Mouse (Mus musculus): Measurements from ENCODE around the gene Clec4f.
"Not testable (repeated sequence)": the region's sequence is repeated elsewhere in the genome, so short reads cannot be mapped to it uniquely, and the experiment has no call there.

The Clec4f gene

GRCm38 (mm10) chr6:83634106-83634505 is 21.9 kb downstream of the Clec4f start:
- DNase-seq (ENCODE audit: low spot score in 2 of 2) = not testable (repeated sequence)

DNA sequence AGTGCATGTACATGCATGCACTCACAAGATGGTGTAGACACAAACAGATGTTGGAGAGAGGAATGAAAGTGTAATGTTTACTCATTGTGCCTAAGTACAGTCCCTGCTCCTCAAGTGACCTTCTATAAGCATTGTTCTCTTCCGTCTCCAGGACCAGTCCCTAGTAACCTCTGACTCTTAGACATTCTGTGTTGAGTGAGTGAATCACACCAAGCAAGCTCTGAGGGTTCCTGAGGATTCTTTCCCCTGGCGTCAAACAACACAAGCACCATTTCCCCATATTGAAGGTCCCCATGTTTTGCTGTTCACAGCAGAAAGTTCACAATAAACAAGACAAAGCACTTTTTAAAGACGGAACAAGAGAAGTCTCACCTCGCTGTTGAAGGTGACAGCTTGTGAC is 24.2 kb downstream of the Clec4f start:
- no peak for DNase-seq (ENCODE audit: low spot score in 2 of 2)

DNA sequence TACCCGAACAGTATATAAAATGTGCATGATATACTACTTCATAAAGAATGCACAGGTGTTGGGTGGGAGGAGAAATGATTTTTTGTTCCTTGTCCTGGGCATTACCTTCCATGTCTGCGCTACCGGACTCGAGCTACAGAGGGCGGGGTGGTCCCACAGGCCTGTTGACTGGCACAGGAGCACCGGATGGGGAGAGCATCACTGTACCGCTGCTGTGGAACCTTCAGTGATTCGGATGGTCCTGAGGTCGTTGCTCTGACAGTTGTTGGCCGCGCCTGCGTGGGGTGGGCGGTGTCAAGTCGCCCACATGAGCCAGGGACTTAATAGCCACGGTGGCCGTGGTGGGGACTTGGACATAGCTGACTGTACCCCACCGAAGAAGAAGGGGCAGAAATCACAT is 29.2 kb downstream of the Clec4f start:
- DNase-seq (ENCODE audit: low spot score in 2 of 2) = no peak

DNA sequence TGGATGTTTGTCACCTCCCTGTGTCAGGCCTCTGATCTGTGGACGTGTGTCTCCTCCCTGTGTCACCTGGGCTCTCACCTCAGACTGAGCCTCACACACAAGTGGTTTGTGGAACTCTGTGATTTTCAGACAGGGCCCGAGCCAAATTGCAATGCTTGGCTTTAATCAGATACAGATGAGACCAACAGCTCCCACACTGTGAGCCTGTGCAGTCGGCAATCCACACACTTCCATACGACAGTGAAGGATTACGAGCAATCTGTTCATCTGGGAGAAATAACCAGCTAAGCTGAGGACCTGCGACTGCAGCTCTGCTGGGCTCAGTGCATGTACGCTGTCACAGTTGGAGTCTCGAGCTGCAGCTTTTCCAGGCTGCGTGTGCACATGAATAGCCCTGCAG is 36.0 kb downstream of the Clec4f start:
- DNase-seq (ENCODE audit: low spot score in 2 of 2) = no peak

GRCm38 (mm10) chr6:83617581-83618335 is 38.2 kb downstream of the Clec4f start:
- no peak for DNase-seq (ENCODE audit: low spot score in 2 of 2)

DNA sequence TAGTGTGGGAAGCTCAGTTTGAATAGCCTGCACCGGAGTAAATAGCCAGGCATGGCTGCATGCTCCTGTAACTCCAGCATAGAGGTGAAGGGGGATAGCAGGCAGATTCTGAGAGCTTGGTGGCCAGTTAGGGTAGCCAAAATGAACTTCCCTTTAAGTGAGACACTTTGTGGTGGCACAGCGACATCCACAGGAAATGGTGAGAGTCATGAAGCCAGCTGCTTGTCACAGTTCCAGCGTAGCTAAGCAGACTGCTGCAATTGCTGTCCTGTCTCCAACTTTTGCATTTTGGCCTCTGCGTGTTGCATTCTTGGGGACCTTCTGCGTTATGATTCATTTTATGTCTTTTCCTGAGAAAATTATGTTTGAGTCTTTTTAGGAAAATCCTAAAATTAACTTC is 39.5 kb downstream of the Clec4f start:
- no peak for DNase-seq (ENCODE audit: low spot score in 2 of 2)

- no peak for DNase-seq (ENCODE audit: low spot score in 2 of 2)
These were observed 41.5 kb downstream of the Clec4f start for GRCm38 (mm10) chr6:83614469-83614868.

- DNase-seq (ENCODE audit: low spot score in 2 of 2) = no peak
These were observed 43.0 kb downstream of the Clec4f start for GRCm38 (mm10) chr6:83612976-83613375.

- no peak for DNase-seq (ENCODE audit: low spot score in 2 of 2)
These were observed 56.3 kb downstream of the Clec4f start for GRCm38 (mm10) chr6:83599636-83600174.

DNA sequence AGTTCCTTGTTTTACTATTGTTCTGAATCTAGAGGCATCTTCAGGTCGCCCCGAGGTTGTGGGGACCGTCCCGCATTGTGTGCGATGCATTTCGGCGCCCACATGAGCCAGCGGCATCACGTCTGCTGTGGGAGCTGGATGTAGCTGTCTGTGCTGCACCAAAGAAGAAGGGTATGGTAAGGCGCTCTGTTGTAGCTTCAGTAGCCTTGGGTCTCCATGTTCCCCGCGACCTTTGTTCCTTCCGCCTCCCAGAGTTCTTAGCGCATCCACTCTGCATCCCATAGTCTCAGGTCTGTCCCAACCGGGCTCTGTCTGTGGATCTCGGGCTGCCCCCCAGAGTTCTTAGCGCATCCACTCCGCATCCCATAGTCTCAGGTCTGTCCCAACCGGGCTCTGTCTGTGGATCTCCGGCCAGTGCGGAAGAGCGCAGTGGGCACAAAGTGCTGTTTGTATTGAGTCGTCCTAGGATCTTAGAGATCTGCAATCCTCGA is 56.9 kb downstream of the Clec4f start:
- DNase-seq (ENCODE audit: low spot score in 2 of 2) = no peak

DNA sequence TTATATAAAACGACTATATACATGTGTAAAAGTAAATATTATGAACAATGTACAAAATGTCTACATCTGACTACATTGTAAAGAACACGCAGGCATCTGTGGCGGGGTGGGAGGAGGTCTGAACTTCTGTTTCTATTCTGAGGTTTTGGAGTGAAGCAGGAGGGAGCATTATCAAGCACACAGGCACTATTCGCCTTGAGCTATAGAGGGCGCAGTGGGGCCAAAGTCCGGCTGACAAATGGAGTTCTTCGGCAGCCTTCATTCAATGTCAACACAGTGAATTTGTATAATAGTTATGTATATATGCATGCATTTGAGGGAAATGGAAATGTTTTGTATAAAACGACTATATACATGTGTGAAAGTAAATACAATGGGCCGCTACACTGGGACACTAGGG is 57.3 kb downstream of the Clec4f start:
- peak in 1 of 2 experiments; percentile 39 for DNase-seq (ENCODE audit: low spot score in 2 of 2)

DNA sequence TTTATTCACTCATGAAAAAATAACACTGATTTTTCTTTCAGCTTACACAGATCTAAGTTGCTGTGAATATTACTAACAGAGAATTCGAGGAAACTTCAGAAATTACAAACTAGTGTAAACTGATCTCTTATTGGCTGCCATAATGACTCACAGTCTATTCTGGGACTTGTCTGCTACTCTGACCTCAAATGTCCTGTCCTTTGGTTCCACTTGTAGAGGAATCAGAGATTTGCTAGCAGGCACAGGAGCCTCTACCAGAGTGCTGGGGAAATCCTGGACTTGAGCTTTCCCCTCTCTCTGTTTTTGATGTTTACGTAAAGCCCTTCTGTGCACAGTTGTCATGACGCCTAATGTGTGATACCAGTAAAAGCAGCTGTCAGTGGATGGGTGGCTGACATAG is 58.0 kb downstream of the Clec4f start:
- DNase-seq (ENCODE audit: low spot score in 2 of 2) = no peak

DNA sequence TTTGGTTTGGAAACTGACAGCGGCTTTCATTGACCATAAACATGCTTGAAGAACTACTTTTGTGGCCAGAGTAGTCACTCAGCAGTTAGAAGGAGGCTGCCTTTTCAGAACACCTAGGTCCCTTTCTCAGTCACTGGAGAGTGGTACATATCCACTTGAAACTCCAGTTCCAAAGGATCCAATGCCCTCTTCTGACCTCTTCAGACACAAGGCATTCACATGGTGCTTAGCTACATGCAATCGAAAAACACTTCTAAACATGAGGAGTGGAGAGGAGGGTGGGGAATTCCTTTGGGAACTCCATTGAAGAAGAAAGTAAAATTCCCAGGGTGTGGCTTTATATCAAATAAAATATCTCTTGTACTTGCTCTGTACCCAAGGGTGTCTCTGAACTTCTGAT is 61.0 kb downstream of the Clec4f start:
- DNase-seq (ENCODE audit: low spot score in 2 of 2) = no peak
